Mouse (Mus musculus) cerebellum, postnatal 25 days (tissue): ENCODE data around the gene Atf7.
A peak's percentile ranks its signal among the peaks of the same experiment; 100 is the strongest.
"Not testable (repeated sequence)": the region's sequence is repeated elsewhere in the genome, so short reads cannot be mapped to it uniquely, and the experiment has no call there.

Experiments
- DNase-seq, 2 experiments: peaks; one replicate each; pipeline ENCODE4 v3.0.0; 2021; ENCODE audit warnings: mixed read lengths in 2 of 2

The Atf7 gene

GRCm38 (mm10) chr15:102624970-102625686 is at the start of gene Atf7, which contains the start of gene Gm28047:
Gene Atf7 (minus strand): TSS chr15:102625464.
Gene Gm28047 (minus strand): TSS chr15:102625067.
- DNase-seq, result peak; percentile 100

GRCm38 (mm10) chr15:102673548-102673947 is 48.3 kb upstream of the Atf7 start:
- DNase-seq, result peak; percentile 45 to 61

- peak; percentile 60 to 68 for DNase-seq
Measured at GRCm38 (mm10) chr15:102672215-102673071, 47.2 kb upstream of the Atf7 start, which contains the start of gene Atp5g2. Gene Atp5g2 (minus strand): TSS chr15:102672352.

GRCm38 (mm10) chr15:102671721-102672214 is 46.5 kb upstream of the Atf7 start:
- DNase-seq, result peak; percentile 83 to 88

GRCm38 (mm10) chr15:102670767-102671575 is 45.7 kb upstream of the Atf7 start:
- peak; percentile 100 for DNase-seq

GRCm38 (mm10) chr15:102670281-102670680 is 45.0 kb upstream of the Atf7 start:
- DNase-seq, result peak in 1 of 2 experiments; percentile 60

- DNase-seq, result no peak
Measured at GRCm38 (mm10) chr15:102669571-102669970, 44.3 kb upstream of the Atf7 start.

GRCm38 (mm10) chr15:102665494-102665893 is 40.2 kb upstream of the Atf7 start:
- DNase-seq, result peak; percentile 68 to 83

GRCm38 (mm10) chr15:102663825-102664224 is 38.6 kb upstream of the Atf7 start:
- DNase-seq, result peak in 1 of 2 experiments; percentile 18

- DNase-seq, result not testable (repeated sequence)
Measured at GRCm38 (mm10) chr15:102662601-102663000, 37.3 kb upstream of the Atf7 start.

- DNase-seq, result no peak
Measured at GRCm38 (mm10) chr15:102657926-102658381, 32.7 kb upstream of the Atf7 start.

GRCm38 (mm10) chr15:102656658-102657057 is 31.4 kb upstream of the Atf7 start:
- DNase-seq, result no peak

GRCm38 (mm10) chr15:102651928-102652660 is 26.8 kb upstream of the Atf7 start:
- not testable (repeated sequence) for DNase-seq

GRCm38 (mm10) chr15:102651107-102651506 is 25.8 kb upstream of the Atf7 start:
- DNase-seq, result no peak

- DNase-seq, result no peak
Measured at GRCm38 (mm10) chr15:102635817-102636216, 10.6 kb upstream of the Atf7 start.

GRCm38 (mm10) chr15:102634684-102635083 is 9.4 kb upstream of the Atf7 start:
- DNase-seq, result no peak

- peak in 1 of 2 experiments; percentile 62 for DNase-seq
Measured at GRCm38 (mm10) chr15:102625687-102626055, 407 bp upstream of the Atf7 start.

GRCm38 (mm10) chr15:102624291-102624969 is 834 bp downstream of the Atf7 start:
- peak; percentile 45 for DNase-seq

GRCm38 (mm10) chr15:102623121-102623520 is 2.1 kb downstream of the Atf7 start:
- DNase-seq, result no peak

GRCm38 (mm10) chr15:102622536-102622935 is 2.7 kb downstream of the Atf7 start:
- no peak for DNase-seq

- DNase-seq, result no peak
Measured at GRCm38 (mm10) chr15:102620765-102621164, 4.5 kb downstream of the Atf7 start.
